ENCODE assay signal across 16 mouse cellular contexts in genomic region chr17:25640956-25641355, GRCm38 (mm10).
DNase-seq lines count a peak whose midpoint lies in the region; ATAC-seq lines count a peak whose summit lies in the region.
"Had no signal": no experiment of that assay in that cellular context is flagged by ENCODE, and none has a peak within 500 bp of the region (broad histone marks: within the 10 kb centered on the region; RNA-seq: fewer than 3 reads in every experiment).

No protein-coding gene starts in this region.

- no peak for DNase-seq in limb, embryonic 10.5 days (ENCODE audit: low spot score)
- DNase-seq in forebrain, embryonic 14.5 days (ENCODE audit: low spot score) = peak; percentile 38
- peak; percentile 32 for DNase-seq in forelimb bud, embryonic 11.5 days (ENCODE audit: low read depth, low spot score)
- no peak for DNase-seq in cerebellum, adult 18-20 months
- DNase-seq in adrenal gland, postnatal 10 days = no peak
- DNase-seq: heart, postnatal 36 days; lung, postnatal 14 days; right cerebral cortex, postnatal 25 days; thymus, postnatal 4 days had no signal

- no peak overlapping the region for H3K4me3 ChIP-seq in limb, embryonic 12.5 days (replicated peaks)
- H3K4me3 ChIP-seq in limb, embryonic 10.5 days = no peak overlapping the region
- H3K4me3 ChIP-seq in forebrain, embryonic 14.5 days (ENCODE audit: low read depth, low read length) = no peak overlapping the region
- no peak overlapping the region for H3K4me3 ChIP-seq in midbrain, embryonic 16.5 days (ENCODE audit: low read depth, low read length)
- H3K4me3 ChIP-seq: heart, embryonic 13.5 days; limb, embryonic 13.5 days had no signal

- peaks cover 2% of the 10 kb centered on the region; the same call in 1 of the 2 replicates for H3K27me3 ChIP-seq in limb, embryonic 12.5 days
- H3K27me3 ChIP-seq in limb, embryonic 10.5 days (ENCODE audit: low read depth, poor library complexity, severe bottlenecking) = 0 out of 2 replicates have a peak, but pooled peaks cover 7% of the 10 kb centered on the region
- no peaks in the 10 kb centered on the region for H3K27me3 ChIP-seq in forebrain, embryonic 14.5 days (replicated peaks; ENCODE audit: control insufficient read depth, insufficient read depth, low read length)
- no peaks in the 10 kb centered on the region for H3K27me3 ChIP-seq in midbrain, embryonic 16.5 days (ENCODE audit: control insufficient read depth, insufficient read depth, low read depth, low read length)
- H3K27me3 ChIP-seq: heart, embryonic 13.5 days; limb, embryonic 13.5 days had no signal

- H3K9me3 ChIP-seq in limb, embryonic 12.5 days = no peaks in the 10 kb centered on the region
- no peaks in the 10 kb centered on the region for H3K9me3 ChIP-seq in limb, embryonic 10.5 days (replicated peaks)
- H3K9me3 ChIP-seq in forebrain, embryonic 14.5 days (replicated peaks; ENCODE audit: control insufficient read depth, low read length) = no peaks in the 10 kb centered on the region
- no peaks in the 10 kb centered on the region for H3K9me3 ChIP-seq in midbrain, embryonic 16.5 days (replicated peaks; ENCODE audit: control insufficient read depth, low read length, poor library complexity, severe bottlenecking)
- H3K9me3 ChIP-seq: G1E; heart, embryonic 13.5 days; limb, embryonic 13.5 days had no signal

- H3K4me1 ChIP-seq in limb, embryonic 12.5 days (replicated peaks) = peaks cover 63% of the 10 kb centered on the region
- H3K4me1 ChIP-seq in limb, embryonic 10.5 days = peaks cover 69% of the 10 kb centered on the region
- H3K4me1 ChIP-seq in forebrain, embryonic 14.5 days (ENCODE audit: control insufficient read depth, insufficient read depth, low read length) = peaks cover 22% of the 10 kb centered on the region; the same call in 1 of the 2 replicates
- H3K4me1 ChIP-seq in midbrain, embryonic 16.5 days (ENCODE audit: control insufficient read depth, insufficient read depth, low read length) = peaks cover 18% of the 10 kb centered on the region

- H3K36me3 ChIP-seq in limb, embryonic 12.5 days = peaks cover 3% of the 10 kb centered on the region; the same call in 1 of the 2 replicates
- peaks cover 9% of the 10 kb centered on the region; the same call in 1 of the 2 replicates for H3K36me3 ChIP-seq in limb, embryonic 10.5 days
- no peaks in the 10 kb centered on the region for H3K36me3 ChIP-seq in forebrain, embryonic 14.5 days (ENCODE audit: control insufficient read depth, insufficient read depth, low read length)
- H3K36me3 ChIP-seq in midbrain, embryonic 16.5 days (ENCODE audit: control insufficient read depth, insufficient read depth, low read length) = no peaks in the 10 kb centered on the region

- peak overlapping the region; percentile 1; the same call in 1 of the 2 replicates for H3K27ac ChIP-seq in limb, embryonic 12.5 days
- no peak overlapping the region for H3K27ac ChIP-seq in limb, embryonic 10.5 days
- no peak overlapping the region; the same call in 1 of the 2 replicates for H3K27ac ChIP-seq in forebrain, embryonic 14.5 days (ENCODE audit: low read depth, low read length)
- peak overlapping the region; percentile 45 for H3K27ac ChIP-seq in midbrain, embryonic 16.5 days (ENCODE audit: low read length)
- H3K27ac ChIP-seq: heart, embryonic 13.5 days; limb, embryonic 13.5 days had no signal

- no peak for ATAC-seq in limb, embryonic 12.5 days (ENCODE audit: insufficient number of reproducible peaks, insufficient read depth, low FRiP score, low TSS enrichment, low read depth)
- ATAC-seq in forebrain, embryonic 14.5 days = no peak
- no peak; the same call in 1 of the 2 replicates for ATAC-seq in midbrain, embryonic 16.5 days
- ATAC-seq: CD4-positive, CD25-positive, alpha-beta regulatory T cell, adult 4 months; intestine, embryonic 16.5 days had no signal

- H3K4me2 ChIP-seq in limb, embryonic 12.5 days = no peak overlapping the region
- no peak overlapping the region for H3K4me2 ChIP-seq in forebrain, embryonic 14.5 days (ENCODE audit: low read length)
- H3K4me2 ChIP-seq in midbrain, embryonic 16.5 days (ENCODE audit: low read length) = no peak overlapping the region
- H3K4me2 ChIP-seq: heart, embryonic 13.5 days; limb, embryonic 13.5 days had no signal

- no peak overlapping the region for H3K9ac ChIP-seq in limb, embryonic 12.5 days (replicated peaks)
- H3K9ac ChIP-seq in forebrain, embryonic 14.5 days (ENCODE audit: low read length) = no peak overlapping the region
- peak overlapping the region; percentile 38; the same call in 1 of the 2 replicates for H3K9ac ChIP-seq in midbrain, embryonic 16.5 days (ENCODE audit: low read depth, low read length)
- H3K9ac ChIP-seq: heart, embryonic 13.5 days; limb, embryonic 13.5 days had no signal

- WGBS in limb, embryonic 12.5 days = 35% methylated on average over 4 of the region's 4 CpGs
- 76% methylated on average over 4 of the region's 4 CpGs for WGBS in limb, embryonic 10.5 days
- WGBS in forebrain, embryonic 14.5 days = 32% methylated on average over 4 of the region's 4 CpGs
- 50% methylated on average over 4 of the region's 4 CpGs for WGBS in midbrain, embryonic 16.5 days

Comparison
In these comparisons a context has a peak if more than half of its experiments do, and no peak if none do; other contexts are left out.
1. H3K27ac ChIP-seq: peak in limb, embryonic 12.5 days (single experiment) and midbrain, embryonic 16.5 days (single experiment); none in limb, embryonic 10.5 days (single experiment) and forebrain, embryonic 14.5 days (single experiment).
2. DNase-seq: peak in forebrain, embryonic 14.5 days (single experiment) and forelimb bud, embryonic 11.5 days (single experiment); none in limb, embryonic 10.5 days (single experiment), cerebellum, adult 18-20 months (0 of 2) and adrenal gland, postnatal 10 days (single experiment).